Mouse (Mus musculus): Measurements from ENCODE around the gene Rasl11b.

- TF ChIP-seq CTCF (IDR thresholded peaks at IDR 0.05) (no peak), EP300 (IDR thresholded peaks at IDR 0.05; ENCODE audit: insufficient read depth, low read depth, low read length) (no peak), POLR2A (IDR thresholded peaks at IDR 0.05; ENCODE audit: insufficient read depth, low read depth, low read length) (no peak)
Measured at GRCm38 (mm10) chr5:74211346-74211745, 16.3 kb downstream of the Rasl11b start.
